Mouse (Mus musculus) myocyte (in vitro differentiated cells): ENCODE results near the gene Zfp26.

ENCODE experiments used
- CEBPB ChIP-seq: IDR thresholded peaks from 2 replicates; pipeline ENCODE4 v1.6.1; 2011; ENCODE audit warnings: mild to moderate bottlenecking, moderate library complexity; ENCODE audit not compliant: poor library complexity, insufficient read depth, severe bottlenecking
- E2F4 ChIP-seq: IDR thresholded peaks from one replicate; pipeline ENCODE4 v1.6.1; 2011; ENCODE audit warnings: mild to moderate bottlenecking, control low read depth, moderate library complexity; ENCODE audit not compliant: insufficient read depth
- MAX ChIP-seq: IDR thresholded peaks from one replicate; pipeline ENCODE4 v1.6.1; 2011; ENCODE audit warnings: low read depth, mild to moderate bottlenecking, control low read depth
- MYOD1 ChIP-seq, 3 experiments: IDR thresholded peaks; one replicate each; pipeline ENCODE4 v1.6.1; 2011; ENCODE audit warnings: control low read depth in 2 of 3, low read depth in 2 of 3, mild to moderate bottlenecking in 2 of 3, moderate library complexity in 1 of 3; ENCODE audit not compliant: insufficient read length in 2 of 3, control insufficient read depth in 1 of 3
- MYOG ChIP-seq, 3 experiments: IDR thresholded peaks; one replicate each; pipeline ENCODE4 v1.6.1; 2011; ENCODE audit warnings: control low read depth in 2 of 3, low read depth in 2 of 3, mild to moderate bottlenecking in 2 of 3; ENCODE audit not compliant: insufficient read length in 2 of 3, control insufficient read depth in 1 of 3, insufficient read depth in 1 of 3
- POLR2A ChIP-seq: IDR thresholded peaks from one replicate; pipeline ENCODE4 v1.6.1; 2011; ENCODE audit warnings: low read depth, mild to moderate bottlenecking, control low read depth, moderate library complexity; ENCODE audit not compliant: insufficient read length
- POLR2AphosphoS2 ChIP-seq: IDR thresholded peaks from one replicate; pipeline ENCODE4 v1.6.1; 2011; ENCODE audit warnings: low read depth, control low read depth; ENCODE audit not compliant: insufficient read length
- REST ChIP-seq: IDR thresholded peaks from one replicate; pipeline ENCODE4 v1.6.1; 2011; ENCODE audit warnings: mild to moderate bottlenecking, control low read depth, moderate library complexity; ENCODE audit not compliant: insufficient read depth, insufficient read length
- SRF ChIP-seq: IDR thresholded peaks from one replicate; pipeline ENCODE4 v1.6.1; 2011; ENCODE audit warnings: low read depth; ENCODE audit not compliant: control insufficient read depth, insufficient read length
- TCF12 ChIP-seq: IDR thresholded peaks from one replicate; pipeline ENCODE4 v1.6.1; 2011; ENCODE audit warnings: mild to moderate bottlenecking, control low read depth; ENCODE audit not compliant: poor library complexity, insufficient read depth, severe bottlenecking
- TCF3 ChIP-seq: IDR thresholded peaks from one replicate; pipeline ENCODE4 v1.6.1; 2011; ENCODE audit warnings: low read depth, control low read depth; ENCODE audit not compliant: insufficient read length
- USF1 ChIP-seq: IDR thresholded peaks from one replicate; pipeline ENCODE4 v1.6.1; 2011; ENCODE audit warnings: low read depth, mild to moderate bottlenecking, control low read depth, moderate library complexity

DNA sequence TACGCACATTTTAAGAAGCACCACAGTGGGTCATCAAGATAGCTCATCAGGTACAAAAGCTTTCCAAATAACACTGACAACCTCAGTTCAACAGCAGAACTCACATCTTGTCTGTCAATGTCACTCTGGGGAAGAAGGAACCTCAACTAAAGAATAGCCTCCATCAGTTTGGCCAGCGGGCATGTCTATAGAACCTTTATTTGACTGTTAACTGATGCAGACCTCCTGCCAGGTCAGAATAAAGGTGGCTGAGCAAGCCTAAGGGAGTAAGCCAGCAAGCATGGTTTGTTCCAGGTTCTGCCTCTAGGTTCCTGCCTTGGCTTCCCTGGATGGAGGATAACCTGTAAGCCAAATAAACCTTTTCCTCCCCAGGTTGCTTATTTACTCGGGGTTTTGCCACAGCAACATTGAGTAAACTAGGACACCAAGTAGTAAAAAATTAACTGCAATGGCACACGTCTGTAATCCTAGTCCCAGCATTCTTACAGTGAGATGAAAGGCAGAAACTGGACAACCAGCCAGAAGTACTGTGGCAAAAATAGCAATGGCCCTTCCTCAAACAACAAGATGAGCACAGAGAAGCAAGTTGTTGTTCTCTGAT, 16.7 kb downstream of the Zfp26 start:
- TF ChIP-seq POLR2A (no peak), POLR2AphosphoS2 (no peak), CEBPB (no peak), USF1 (no peak), MAX (no peak), MYOD1 (IDR thresholded peaks at IDR 0.05; ENCODE audit: control insufficient read depth in 1 of 3, insufficient read length in 2 of 3, low read depth in 2 of 3) (no peak), E2F4 (no peak), REST (no peak), SRF (no peak), TCF3 (no peak), TCF12 (no peak), MYOG (IDR thresholded peaks at IDR 0.05; ENCODE audit: control insufficient read depth in 1 of 3, insufficient read depth in 1 of 3, insufficient read length in 2 of 3, low read depth in 2 of 3) (no peak)
